Mouse (Mus musculus): ENCODE data around the gene Sgcd.

- no peak for TF ChIP-seq EP300 (IDR thresholded peaks at IDR 0.05; ENCODE audit: low read depth)
- TF ChIP-seq CTCF (IDR thresholded peaks at IDR 0.05; ENCODE audit: low read depth), result no peak
Measured at GRCm38 (mm10) chr11:47211531-47211930, 777.2 kb downstream of the Sgcd start.
